Mouse (Mus musculus) forebrain, embryonic 14.5 days (tissue): ENCODE results near the gene Tuba8. TPM values are rescaled to one million over a fixed set of nuclear protein-coding genes. Genes with fewer than 3 reads are reported as not detected.

Experiments used
- ATAC-seq: fragments of 200-750 bp; cut with Nextera tagmentation; 2 replicates; pipeline ENCODE4 v1.8.0; 2017; ENCODE audit warnings: mild to moderate bottlenecking, moderate library complexity
- DNase-seq: peaks from one replicate; pipeline ENCODE4 v3.0.0-alpha.2; 2015; ENCODE audit warnings: low spot score
- H3K27ac ChIP-seq: fragments of 300-500 bp; sonication (generic); 2 replicates; pipeline ENCODE4 v1.5.1; 2014; ENCODE audit warnings: low read depth, mild to moderate bottlenecking, control low read depth, low read length, moderate library complexity
- H3K27me3 ChIP-seq: fragments of 300-500 bp; sonication (generic); replicated peaks from 2 replicates; pipeline ENCODE4 v1.6.1; 2014; ENCODE audit warnings: low read length, control low read depth, mixed read lengths; ENCODE audit not compliant: control insufficient read depth, insufficient read depth
- H3K36me3 ChIP-seq: fragments of 300-500 bp; sonication (generic); 2 replicates; pipeline ENCODE4 v1.6.1; 2014; ENCODE audit warnings: low read length, control low read depth; ENCODE audit not compliant: control insufficient read depth, insufficient read depth
- H3K4me1 ChIP-seq: fragments of 300-500 bp; sonication (generic); 2 replicates; pipeline ENCODE4 v1.6.1; 2014; ENCODE audit warnings: antibody characterized with exemption, low read length, control low read depth; ENCODE audit not compliant: control insufficient read depth, insufficient read depth
- H3K4me2 ChIP-seq: fragments of 300-500 bp; sonication (generic); 2 replicates; pipeline ENCODE4 v1.6.1; 2014; ENCODE audit warnings: mild to moderate bottlenecking, control low read depth, low read length
- H3K4me3 ChIP-seq: fragments of 300-500 bp; sonication (generic); 2 replicates; pipeline ENCODE4 v1.5.1; 2014; ENCODE audit warnings: low read depth, low read length, control low read depth
- H3K9ac ChIP-seq: fragments of 300-500 bp; sonication (generic); 2 replicates; pipeline ENCODE4 v1.6.1; 2014; ENCODE audit warnings: mild to moderate bottlenecking, low read length, control low read depth, moderate library complexity
- H3K9me3 ChIP-seq: fragments of 300-500 bp; sonication (generic); replicated peaks from 2 replicates; pipeline ENCODE4 v1.6.1; 2016; ENCODE audit warnings: low read length, control low read depth, mixed read lengths; ENCODE audit not compliant: control insufficient read depth
- WGBS: fragments of 180-500 bp; shearing (Covaris S2); extraction: QIAGEN DNeasy Blood & Tissue Kit; methylation state at CpG from one replicate; pipeline ENCODE4 v1.1.7; 2014; 5-methylcytosine and 5-hydroxymethylcytosine counted together
- polyA plus RNA-seq: library from polyadenylated mRNA; unstranded; fragments of >200 nt; fragmentation: Nextera tagmentation; extraction: Ambion mirVana; gene quantifications from 2 replicates; pipeline ENCODE4 v1.2.1, GENCODE M21; 2014

The Tuba8 gene
- 0.22 and 0.33 TPM in 2 replicates for polyA plus RNA-seq

GRCm38 (mm10) chr6:121210149-121210925 lies at the start of gene Tuba8:
Gene Tuba8 (plus strand): TSS chr6:121210696.
- peak within 1 kb of the TSS; percentile 59 for H3K9ac ChIP-seq
- no peak within 1 kb of the TSS for H3K27ac ChIP-seq
- peaks cover 14% of the 10 kb centered on the region for H3K4me1 ChIP-seq
- no peaks in the 10 kb centered on the region for H3K9me3 ChIP-seq
- peak within 1 kb of the TSS; percentile 37 for H3K4me3 ChIP-seq
- H3K27me3 ChIP-seq = peaks cover 11% of the 10 kb centered on the region; the same call in 1 of the 2 replicates
- peak; percentile 25 for DNase-seq
- peak; percentile 74 for ATAC-seq
- H3K36me3 ChIP-seq = no peaks in the 10 kb centered on the region
- WGBS = 4% methylated on average over 30 of the region's 30 CpGs
- peak within 1 kb of the TSS; percentile 86 for H3K4me2 ChIP-seq

GRCm38 (mm10) chr6:121162616-121163015 lies 47.9 kb upstream of the Tuba8 start:
- no peaks in the 10 kb centered on the region for H3K36me3 ChIP-seq
- H3K9me3 ChIP-seq = no peaks in the 10 kb centered on the region
- H3K27ac ChIP-seq = no peak overlapping the region
- no peaks in the 10 kb centered on the region for H3K27me3 ChIP-seq
- 91% methylated on average over 12 of the region's 12 CpGs for WGBS
- ATAC-seq (no peak), DNase-seq (no peak)
- H3K4me1 ChIP-seq = no peaks in the 10 kb centered on the region
- H3K4me2 ChIP-seq = no peak overlapping the region
- no peak overlapping the region for H3K4me3 ChIP-seq
- H3K9ac ChIP-seq = no peak overlapping the region

- H3K9ac ChIP-seq = no peak overlapping the region
- ATAC-seq (no peak; the same call in 1 of the 2 replicates), DNase-seq (no peak)
- H3K27ac ChIP-seq = no peak overlapping the region
- H3K4me1 ChIP-seq = no peaks in the 10 kb centered on the region
- H3K4me2 ChIP-seq = no peak overlapping the region
- no peaks in the 10 kb centered on the region for H3K9me3 ChIP-seq
- no peaks in the 10 kb centered on the region for H3K27me3 ChIP-seq
- no peak overlapping the region for H3K4me3 ChIP-seq
- H3K36me3 ChIP-seq = no peaks in the 10 kb centered on the region
- 34% methylated on average over 10 of the region's 10 CpGs for WGBS
Observed at GRCm38 (mm10) chr6:121166098-121166552, 44.4 kb upstream of the Tuba8 start.

GRCm38 (mm10) chr6:121167381-121167975 lies 43.0 kb upstream of the Tuba8 start:
- no peak overlapping the region for H3K9ac ChIP-seq
- H3K4me1 ChIP-seq = no peaks in the 10 kb centered on the region
- H3K4me2 ChIP-seq = no peak overlapping the region
- no peak for ATAC-seq
- H3K4me3 ChIP-seq = no peak overlapping the region
- H3K9me3 ChIP-seq = no peaks in the 10 kb centered on the region
- DNase-seq = no peak
- no peak overlapping the region for H3K27ac ChIP-seq
- H3K27me3 ChIP-seq = no peaks in the 10 kb centered on the region
- WGBS = 78% methylated on average over 7 of the region's 7 CpGs
- no peaks in the 10 kb centered on the region for H3K36me3 ChIP-seq

GRCm38 (mm10) chr6:121171102-121171501 lies 39.4 kb upstream of the Tuba8 start:
- 88% methylated on average over 6 of the region's 6 CpGs for WGBS
- no peak overlapping the region for H3K27ac ChIP-seq
- no peaks in the 10 kb centered on the region for H3K27me3 ChIP-seq
- no peak overlapping the region for H3K4me3 ChIP-seq
- H3K4me1 ChIP-seq = no peaks in the 10 kb centered on the region
- no peak overlapping the region for H3K9ac ChIP-seq
- DNase-seq (no peak), ATAC-seq (no peak)
- no peaks in the 10 kb centered on the region for H3K36me3 ChIP-seq
- H3K4me2 ChIP-seq = no peak overlapping the region
- no peaks in the 10 kb centered on the region for H3K9me3 ChIP-seq

- no peak overlapping the region for H3K9ac ChIP-seq
- DNase-seq (no peak), ATAC-seq (no peak)
- WGBS = 73% methylated on average over 5 of the region's 5 CpGs
- no peaks in the 10 kb centered on the region for H3K27me3 ChIP-seq
- H3K4me2 ChIP-seq = no peak overlapping the region
- no peaks in the 10 kb centered on the region for H3K4me1 ChIP-seq
- no peak overlapping the region for H3K4me3 ChIP-seq
- no peaks in the 10 kb centered on the region for H3K9me3 ChIP-seq
- H3K27ac ChIP-seq = no peak overlapping the region
- H3K36me3 ChIP-seq = no peaks in the 10 kb centered on the region
Observed at GRCm38 (mm10) chr6:121173471-121173870, 37.0 kb upstream of the Tuba8 start.

- no peak overlapping the region for H3K4me3 ChIP-seq
- DNase-seq = no peak
- no peaks in the 10 kb centered on the region for H3K4me1 ChIP-seq
- H3K9ac ChIP-seq = no peak overlapping the region
- no peaks in the 10 kb centered on the region for H3K9me3 ChIP-seq
- H3K4me2 ChIP-seq = no peak overlapping the region
- no peak overlapping the region for H3K27ac ChIP-seq
- H3K27me3 ChIP-seq = no peaks in the 10 kb centered on the region
- WGBS = 92% methylated on average over 6 of the region's 6 CpGs
- no peak for ATAC-seq
- no peaks in the 10 kb centered on the region for H3K36me3 ChIP-seq
Observed at GRCm38 (mm10) chr6:121174761-121175160, 35.7 kb upstream of the Tuba8 start.

- WGBS = 50% methylated on average over 14 of the region's 14 CpGs
- Histone ChIP-seq H3K27me3 (no peaks in the 10 kb centered on the region), H3K27ac (no peak overlapping the region), H3K9me3 (no peaks in the 10 kb centered on the region), H3K4me3 (no peak overlapping the region), H3K36me3 (no peaks in the 10 kb centered on the region), H3K4me2 (no peak overlapping the region), H3K4me1 (no peaks in the 10 kb centered on the region), H3K9ac (no peak overlapping the region)
- DNase-seq = no peak
- ATAC-seq = no peak
Observed at GRCm38 (mm10) chr6:121176011-121176730, 34.3 kb upstream of the Tuba8 start.
